ENCODE assay signal across 26 mouse cellular contexts in the genomic region with DNA sequence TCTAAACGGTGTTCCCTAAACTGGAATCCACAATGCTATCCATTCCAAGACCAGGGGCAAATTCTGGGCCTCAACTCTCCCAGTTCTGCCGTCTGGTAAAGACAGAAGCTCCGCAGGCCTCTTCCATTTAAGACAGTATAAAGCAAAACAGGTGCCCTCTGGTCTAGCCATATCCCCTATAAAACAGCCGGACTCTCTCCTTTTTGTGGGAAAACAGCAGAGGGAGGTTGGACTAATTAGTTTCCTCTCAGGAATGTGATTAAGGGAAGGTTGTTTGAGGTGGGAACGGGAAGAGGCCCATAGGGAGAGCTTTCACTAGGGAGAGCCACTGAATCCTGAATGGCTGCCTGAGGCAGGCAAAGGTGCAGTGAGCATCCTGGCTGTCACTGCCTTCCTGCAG.
DNase-seq lines count a peak whose midpoint lies in the region; ATAC-seq lines count a peak whose summit lies in the region.
"Had no signal": no experiment of that assay in that cellular context is flagged by ENCODE, and none has a peak within 500 bp of the region (broad histone marks: within the 10 kb centered on the region; RNA-seq: fewer than 3 reads in every experiment).

No protein-coding gene starts in this region.

- no peaks in the 10 kb centered on the region for H3K9me3 ChIP-seq in embryonic facial prominence, embryonic 15.5 days (replicated peaks)
- no peaks in the 10 kb centered on the region; the same call in 1 of the 2 replicates for H3K9me3 ChIP-seq in limb, embryonic 12.5 days
- no peaks in the 10 kb centered on the region for H3K9me3 ChIP-seq in limb, embryonic 15.5 days
- no peaks in the 10 kb centered on the region for H3K9me3 ChIP-seq in forebrain, embryonic 14.5 days (replicated peaks; ENCODE audit: control insufficient read depth, low read length)
- H3K9me3 ChIP-seq: forebrain, embryonic 12.5 days; heart, embryonic 12.5 days; heart, embryonic 15.5 days; hindbrain, embryonic 13.5 days had no signal

- peaks cover 24% of the 10 kb centered on the region for H3K4me1 ChIP-seq in embryonic facial prominence, embryonic 15.5 days
- peaks cover 34% of the 10 kb centered on the region for H3K4me1 ChIP-seq in limb, embryonic 12.5 days (replicated peaks)
- peaks cover 18% of the 10 kb centered on the region for H3K4me1 ChIP-seq in limb, embryonic 15.5 days
- H3K4me1 ChIP-seq in forebrain, embryonic 14.5 days (ENCODE audit: control insufficient read depth, insufficient read depth, low read length) = no peaks in the 10 kb centered on the region
- H3K4me1 ChIP-seq: heart, embryonic 12.5 days; heart, embryonic 15.5 days; hindbrain, embryonic 10.5 days; hindbrain, embryonic 13.5 days had no signal

- 47% methylated on average over 5 of the region's 5 CpGs for WGBS in embryonic facial prominence, embryonic 15.5 days
- WGBS in limb, embryonic 12.5 days = 12% methylated on average over 5 of the region's 5 CpGs
- WGBS in limb, embryonic 15.5 days = 24% methylated on average over 5 of the region's 5 CpGs
- 22% methylated on average over 5 of the region's 5 CpGs for WGBS in forebrain, embryonic 14.5 days

- no peak overlapping the region for H3K4me3 ChIP-seq in embryonic facial prominence, embryonic 15.5 days (replicated peaks)
- H3K4me3 ChIP-seq in limb, embryonic 12.5 days (replicated peaks) = no peak overlapping the region
- no peak overlapping the region for H3K4me3 ChIP-seq in limb, embryonic 15.5 days
- H3K4me3 ChIP-seq in forebrain, embryonic 14.5 days (ENCODE audit: low read depth, low read length) = no peak overlapping the region
- H3K4me3 ChIP-seq: erythroblast, embryonic 14.5 days; forebrain, embryonic 12.5 days; heart, embryonic 12.5 days; heart, embryonic 15.5 days; hindbrain, embryonic 10.5 days; hindbrain, embryonic 13.5 days had no signal

- H3K27me3 ChIP-seq in embryonic facial prominence, embryonic 15.5 days = no peaks in the 10 kb centered on the region
- no peaks in the 10 kb centered on the region for H3K27me3 ChIP-seq in limb, embryonic 12.5 days
- no peaks in the 10 kb centered on the region for H3K27me3 ChIP-seq in limb, embryonic 15.5 days
- H3K27me3 ChIP-seq in forebrain, embryonic 14.5 days (replicated peaks; ENCODE audit: control insufficient read depth, insufficient read depth, low read length) = no peaks in the 10 kb centered on the region
- H3K27me3 ChIP-seq: heart, embryonic 12.5 days; heart, embryonic 15.5 days; hindbrain, embryonic 13.5 days had no signal

- H3K4me2 ChIP-seq in embryonic facial prominence, embryonic 15.5 days (replicated peaks) = no peak overlapping the region
- H3K4me2 ChIP-seq in limb, embryonic 12.5 days = no peak overlapping the region
- no peak overlapping the region for H3K4me2 ChIP-seq in limb, embryonic 15.5 days
- no peak overlapping the region for H3K4me2 ChIP-seq in forebrain, embryonic 14.5 days (ENCODE audit: low read length)
- H3K4me2 ChIP-seq: forebrain, embryonic 12.5 days; heart, embryonic 12.5 days; heart, embryonic 15.5 days; hindbrain, embryonic 13.5 days had no signal

- H3K9ac ChIP-seq in embryonic facial prominence, embryonic 15.5 days = no peak overlapping the region
- no peak overlapping the region for H3K9ac ChIP-seq in limb, embryonic 12.5 days (replicated peaks)
- no peak overlapping the region for H3K9ac ChIP-seq in limb, embryonic 15.5 days
- no peak overlapping the region for H3K9ac ChIP-seq in forebrain, embryonic 14.5 days (ENCODE audit: low read length)
- H3K9ac ChIP-seq: forebrain, embryonic 12.5 days; heart, embryonic 12.5 days; heart, embryonic 15.5 days; hindbrain, embryonic 13.5 days had no signal

- no peak for ATAC-seq in embryonic facial prominence, embryonic 15.5 days (ENCODE audit: insufficient number of reproducible peaks, low FRiP score, low TSS enrichment, low read depth)
- no peak; the same call in 1 of the 2 replicates for ATAC-seq in limb, embryonic 12.5 days (ENCODE audit: insufficient number of reproducible peaks, insufficient read depth, low FRiP score, low TSS enrichment, low read depth)
- no peak for ATAC-seq in limb, embryonic 15.5 days (ENCODE audit: insufficient number of reproducible peaks, low FRiP score, low TSS enrichment, low read depth)
- ATAC-seq in forebrain, embryonic 14.5 days = no peak
- ATAC-seq: CD4-positive, CD25-positive, alpha-beta regulatory T cell, adult 4 months; forebrain, embryonic 16.5 days; hindbrain, embryonic 16.5 days had no signal

- peak; percentile 74 for DNase-seq in forelimb bud, embryonic 11.5 days (ENCODE audit: low read depth, low spot score)
- no peak for DNase-seq in forebrain, embryonic 14.5 days (ENCODE audit: low spot score)
- no peak for DNase-seq in left cerebral cortex, postnatal 10 days (ENCODE audit: extremely low spot score in 1 of 2, low spot score in 2 of 2)
- DNase-seq: adrenal gland, adult 2 months; adrenal gland, postnatal 14 days; cerebellum, adult 11-12 months; cerebellum, adult 8-10 months; cerebellum, postnatal 10 days; cerebellum, postnatal 36 days; embryo, embryonic 11 days; gastrocnemius, postnatal 25 days; heart, adult 18-20 months; heart, postnatal 10 days; heart, postnatal 36 days had no signal

- peak overlapping the region; percentile 60 for H3K27ac ChIP-seq in embryonic facial prominence, embryonic 15.5 days (replicated peaks)
- peak overlapping the region; percentile 74 for H3K27ac ChIP-seq in limb, embryonic 12.5 days
- peak overlapping the region; percentile 65 for H3K27ac ChIP-seq in limb, embryonic 15.5 days
- no peak overlapping the region for H3K27ac ChIP-seq in forebrain, embryonic 14.5 days (ENCODE audit: low read depth, low read length)
- H3K27ac ChIP-seq: forebrain, embryonic 12.5 days; heart, embryonic 15.5 days; hindbrain, embryonic 10.5 days; hindbrain, embryonic 13.5 days had no signal

- no peaks in the 10 kb centered on the region for H3K36me3 ChIP-seq in embryonic facial prominence, embryonic 15.5 days
- no peaks in the 10 kb centered on the region for H3K36me3 ChIP-seq in limb, embryonic 12.5 days
- no peaks in the 10 kb centered on the region for H3K36me3 ChIP-seq in limb, embryonic 15.5 days
- no peaks in the 10 kb centered on the region for H3K36me3 ChIP-seq in forebrain, embryonic 14.5 days (ENCODE audit: control insufficient read depth, insufficient read depth, low read length)
- H3K36me3 ChIP-seq: forebrain, embryonic 12.5 days; heart, embryonic 12.5 days; heart, embryonic 15.5 days; hindbrain, embryonic 10.5 days; hindbrain, embryonic 13.5 days had no signal

- intact Hi-C loops in left cerebral cortex, postnatal 10 days (cut with DNase I) = no loop called here
